Mouse (Mus musculus) intestine, postnatal 0 days (tissue): ENCODE measurements around the gene Kif27. TPM values are rescaled to one million over a fixed set of nuclear protein-coding genes. Genes with fewer than 3 reads are reported as not detected.

ENCODE experiments used
- ATAC-seq: fragments of 200-750 bp; cut with Nextera tagmentation; 2 replicates; pipeline ENCODE4 v1.8.0; 2017; ENCODE audit warnings: mild to moderate bottlenecking, moderate TSS enrichment, moderate library complexity
- H3K27ac ChIP-seq: fragments of 300-500 bp; sonication (generic); 2 replicates; pipeline ENCODE4 v1.5.1; 2014; ENCODE audit warnings: mild to moderate bottlenecking, low read depth, low read length, moderate library complexity
- H3K27me3 ChIP-seq: fragments of 300-500 bp; sonication (generic); replicated peaks from 2 replicates; pipeline ENCODE4 v1.6.1; 2014; ENCODE audit warnings: low read length, mixed read lengths; ENCODE audit not compliant: control insufficient read depth, insufficient read depth
- H3K36me3 ChIP-seq: fragments of 300-500 bp; sonication (generic); 2 replicates; pipeline ENCODE4 v1.6.1; 2014; ENCODE audit warnings: mild to moderate bottlenecking, moderate library complexity; ENCODE audit not compliant: control insufficient read depth, insufficient read depth
- H3K4me1 ChIP-seq: fragments of 300-500 bp; sonication (generic); replicated peaks from 2 replicates; pipeline ENCODE4 v1.6.1; 2014; ENCODE audit warnings: antibody characterized with exemption, low read length, mixed read lengths; ENCODE audit not compliant: control insufficient read depth, insufficient read depth
- H3K4me2 ChIP-seq: fragments of 300-500 bp; sonication (generic); replicated peaks from 2 replicates; pipeline ENCODE4 v1.6.1; 2014; ENCODE audit warnings: low read depth, mild to moderate bottlenecking, moderate library complexity
- H3K4me3 ChIP-seq: fragments of 300-500 bp; sonication (generic); 2 replicates; pipeline ENCODE4 v1.5.1; 2014; ENCODE audit warnings: low read depth, low read length
- H3K9ac ChIP-seq: fragments of 300-500 bp; sonication (generic); 2 replicates; pipeline ENCODE4 v1.6.1; 2014; ENCODE audit warnings: mild to moderate bottlenecking, low read depth, low read length
- H3K9me3 ChIP-seq: fragments of 300-500 bp; sonication (generic); 2 replicates; pipeline ENCODE4 v1.6.1; 2016; ENCODE audit warnings: mixed run types; ENCODE audit not compliant: control insufficient read depth
- CTCF ChIP-seq: sonication (generic); IDR thresholded peaks from 2 replicates; pipeline ENCODE4 v1.5.1; 2016; ENCODE audit warnings: low read depth, mild to moderate bottlenecking, control low read depth, antibody characterized with exemption, moderate library complexity
- WGBS: fragments of 180-500 bp; shearing (Covaris S2); extraction: QIAGEN DNeasy Blood & Tissue Kit; methylation state at CpG from one replicate; pipeline ENCODE4 v1.1.7; 2014; 5-methylcytosine and 5-hydroxymethylcytosine counted together
- microRNA counts: library from miRNA; unstranded; fragments of <30 nt; microRNA quantifications from one replicate; lab custom pipeline; 2016
- microRNA-seq: library from miRNA; unstranded; fragments of <30 nt; microRNA quantifications from one replicate; pipeline ENCODE4, GENCODE M21; 2016
- polyA plus RNA-seq: library from polyadenylated mRNA; unstranded; fragments of >200 nt; fragmentation: Nextera tagmentation; extraction: Ambion mirVana; gene quantifications from 2 replicates; pipeline ENCODE4 v1.2.1, GENCODE M21; 2015

Kif27 gene
- polyA plus RNA-seq, 1 experiment from 2014 or later: 0.55 TPM

DNA sequence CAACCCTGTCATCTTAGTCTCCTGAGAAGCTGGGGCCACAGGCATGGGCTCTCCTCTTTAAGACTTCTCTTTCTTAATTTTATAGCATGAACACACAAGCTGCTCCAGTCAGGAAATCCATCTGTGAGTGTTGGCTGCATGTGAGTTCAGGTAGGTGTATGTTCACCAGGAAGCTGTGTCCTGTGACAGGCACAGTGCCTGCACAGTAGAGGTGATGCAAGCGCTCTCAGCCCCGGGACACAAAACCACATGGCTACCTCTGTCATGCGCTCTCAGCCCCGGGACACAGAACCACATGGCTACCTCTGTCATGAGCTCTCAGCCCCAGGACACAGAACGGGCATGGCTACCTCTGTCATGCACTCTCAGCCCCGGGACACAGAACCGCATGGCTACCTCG lies 95.4 kb downstream of the Kif27 start:
- ATAC-seq: no peak
- Histone ChIP-seq H3K27me3 (no peaks in the 10 kb centered on the region), H3K4me2 (no peak overlapping the region), H3K4me1 (no peaks in the 10 kb centered on the region), H3K9me3 (no peaks in the 10 kb centered on the region), H3K9ac (no peak overlapping the region), H3K27ac (no peak overlapping the region), H3K36me3 (peaks cover 3% of the 10 kb centered on the region; the same call in 1 of the 2 replicates), H3K4me3 (no peak overlapping the region)
- 91% methylated on average over 8 of the region's 8 CpGs for WGBS
- TF ChIP-seq CTCF: no peak

DNA sequence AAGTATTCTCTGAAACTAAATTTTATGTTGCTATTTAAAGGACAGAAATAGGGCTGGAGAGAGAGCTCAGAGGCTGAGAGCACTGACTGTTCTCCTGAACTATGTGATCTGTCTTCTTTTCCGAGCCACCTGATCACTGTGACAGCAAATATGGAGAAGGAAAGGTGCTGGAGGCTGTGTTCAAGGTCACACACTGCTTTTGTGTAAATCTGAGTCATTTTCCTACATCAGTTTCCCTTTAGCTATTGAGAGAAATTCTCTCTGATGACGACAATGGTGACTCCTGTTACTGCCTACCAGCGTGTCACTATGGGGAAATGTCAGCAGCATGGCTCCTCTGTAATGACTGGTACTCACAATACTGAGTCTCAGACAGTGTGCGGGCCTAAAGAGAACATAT lies 97.2 kb downstream of the Kif27 start:
- no peak for TF ChIP-seq CTCF
- WGBS: 81% methylated on average over 4 of the region's 4 CpGs
- no peak overlapping the region for H3K9ac ChIP-seq

DNA sequence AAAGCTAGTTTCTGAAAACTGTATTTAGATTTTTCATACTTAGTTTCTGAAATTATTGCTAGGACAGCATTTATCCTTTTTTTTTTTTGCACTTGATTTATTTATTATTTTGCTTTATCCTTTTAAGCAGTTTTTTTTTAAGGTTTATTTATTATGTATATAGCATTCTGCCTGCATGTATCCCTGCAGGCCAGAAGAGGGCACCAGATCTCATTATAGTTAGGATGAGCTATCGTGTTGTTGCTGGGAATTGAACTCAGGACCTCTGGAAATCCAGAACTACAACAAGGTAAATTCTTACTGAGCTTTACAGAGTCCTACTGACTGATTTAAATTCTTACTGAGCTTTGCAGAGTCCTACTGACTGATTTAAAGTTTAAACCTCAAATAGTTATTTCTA lies 105.7 kb downstream of the Kif27 start:
- H3K27ac ChIP-seq: no peak overlapping the region
- ATAC-seq: no peak
- 91% methylated on average over 1 of the region's 1 CpGs for WGBS
- no peaks in the 10 kb centered on the region for H3K4me1 ChIP-seq
- no peak overlapping the region for H3K9ac ChIP-seq
- no peaks in the 10 kb centered on the region for H3K9me3 ChIP-seq
- H3K36me3 ChIP-seq: 0 out of 2 replicates have a peak, but pooled peaks cover 3% of the 10 kb centered on the region
- no peak overlapping the region for H3K4me3 ChIP-seq
- H3K4me2 ChIP-seq: no peak overlapping the region
- H3K27me3 ChIP-seq: no peaks in the 10 kb centered on the region
- peak; percentile 48 for TF ChIP-seq CTCF

More for the DNA sequence above, 97.2 kb downstream of the Kif27 start:
- Histone ChIP-seq H3K27me3 (no peaks in the 10 kb centered on the region), H3K4me3 (no peak overlapping the region), H3K4me2 (no peak overlapping the region), H3K9me3 (no peaks in the 10 kb centered on the region), H3K27ac (no peak overlapping the region), H3K4me1 (no peaks in the 10 kb centered on the region), H3K36me3 (peaks cover 6% of the 10 kb centered on the region; the same call in 1 of the 2 replicates)
- no peak for ATAC-seq

DNA sequence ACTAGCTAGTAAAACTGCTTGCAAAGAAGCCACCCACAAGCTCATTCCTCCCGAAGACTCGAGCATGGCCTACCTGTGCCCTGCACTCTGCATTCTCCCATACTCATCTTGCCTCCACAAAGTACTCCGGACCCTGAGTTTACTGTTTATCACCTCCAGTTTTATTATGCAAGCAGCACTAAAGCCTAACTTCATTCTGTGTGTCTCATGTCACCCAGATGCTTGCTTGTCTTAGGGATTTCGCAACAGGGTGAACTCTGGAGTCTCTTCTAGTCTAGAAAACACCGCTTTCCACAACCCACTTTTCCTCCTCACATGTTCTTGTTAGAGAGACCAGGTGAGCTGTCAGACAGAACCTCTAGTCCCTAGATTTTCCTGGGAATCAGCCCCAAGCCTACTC lies 110.0 kb downstream of the Kif27 start:
- H3K27ac ChIP-seq: no peak overlapping the region
- no peak overlapping the region for H3K4me2 ChIP-seq
- no peak for TF ChIP-seq CTCF
- no peak overlapping the region for H3K4me3 ChIP-seq
- no peak overlapping the region for H3K9ac ChIP-seq
- H3K36me3 ChIP-seq: no peaks in the 10 kb centered on the region
- H3K4me1 ChIP-seq: no peaks in the 10 kb centered on the region
- H3K9me3 ChIP-seq: no peaks in the 10 kb centered on the region
- H3K27me3 ChIP-seq: no peaks in the 10 kb centered on the region
- WGBS: 71% methylated on average over 5 of the region's 5 CpGs
- peak; percentile 54; the same call in 1 of the 2 replicates for ATAC-seq

MicroRNA genes within 50 kb of the gene (microRNA counts, 519-probe panel; counts per million panel counts)
- 3,399 counts per million, percentile 41 among the panel's probes with 10 or more counts for microRNA mmu-miR-7a (lab: Ali Mortazavi, UCI)

Small RNAs within 50 kb of the gene (microRNA-seq; reads per million reads assigned to microRNA genes)
- not detected for gene Mir6369
- 213 reads per million, percentile 57 among the genes with 10 or more reads in this experiment for gene Mir7-1

Other genes starting within 250 kb of the Kif27 start
- 0.74 and 0.95 TPM in 2 replicates for gene Klhl3, start 245.5 kb downstream of the Kif27 start, polyA plus RNA-seq
- 27.9 and 29.5 TPM in 2 replicates for gene Hnrnpa0, start 230.6 kb downstream of the Kif27 start, polyA plus RNA-seq
- gene Idnk, start 201.5 kb downstream of the Kif27 start, polyA plus RNA-seq: 79.0 and 88.7 TPM in 2 replicates
- gene Ubqln1, start 143.5 kb downstream of the Kif27 start, polyA plus RNA-seq: 59.5 and 61.3 TPM in 2 replicates
- 14.7 and 15.5 TPM in 2 replicates for gene Gkap1, start 83.4 kb downstream of the Kif27 start, polyA plus RNA-seq
- gene 2210016F16Rik, start 26.1 kb upstream of the Kif27 start, polyA plus RNA-seq: 83.0 and 86.1 TPM in 2 replicates
- gene Rmi1, start 43.1 kb upstream of the Kif27 start, polyA plus RNA-seq: 13.2 and 14.0 TPM in 2 replicates
- gene Hnrnpk, start 44.2 kb upstream of the Kif27 start, polyA plus RNA-seq: 424 and 449 TPM in 2 replicates